Mouse (Mus musculus) kidney, postnatal 25 days (tissue): ENCODE results near the gene Snx29.

ENCODE experiments used
- DNase-seq, 2 experiments: peaks; one replicate each; pipeline ENCODE4 v3.0.0; 2021; ENCODE audit warnings: mixed read lengths in 2 of 2

Snx29 gene

DNA sequence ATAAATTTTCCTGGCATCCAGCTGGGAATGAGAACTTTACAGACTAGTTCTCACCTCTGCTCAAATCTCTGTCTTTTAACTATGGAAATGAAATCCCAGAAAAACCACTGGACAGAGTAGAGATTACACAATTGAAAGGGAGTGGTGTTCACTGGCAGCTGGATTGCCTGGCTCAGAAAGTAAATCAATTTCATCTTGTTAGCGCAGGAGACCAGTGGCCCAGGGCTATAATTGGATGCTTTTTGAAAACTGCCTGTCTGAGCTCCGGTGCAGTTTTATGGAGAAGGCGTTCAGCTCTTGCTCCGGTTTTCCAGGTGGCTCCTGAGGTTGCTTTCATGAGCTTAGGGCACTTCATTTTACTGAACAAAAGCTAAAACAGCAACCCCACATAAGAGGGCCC lies 371.7 kb downstream of the Snx29 start:
- no peak for DNase-seq

- DNase-seq: no peak
Observed at GRCm38 (mm10) chr16:11696767-11697166, 374.1 kb downstream of the Snx29 start.

DNA sequence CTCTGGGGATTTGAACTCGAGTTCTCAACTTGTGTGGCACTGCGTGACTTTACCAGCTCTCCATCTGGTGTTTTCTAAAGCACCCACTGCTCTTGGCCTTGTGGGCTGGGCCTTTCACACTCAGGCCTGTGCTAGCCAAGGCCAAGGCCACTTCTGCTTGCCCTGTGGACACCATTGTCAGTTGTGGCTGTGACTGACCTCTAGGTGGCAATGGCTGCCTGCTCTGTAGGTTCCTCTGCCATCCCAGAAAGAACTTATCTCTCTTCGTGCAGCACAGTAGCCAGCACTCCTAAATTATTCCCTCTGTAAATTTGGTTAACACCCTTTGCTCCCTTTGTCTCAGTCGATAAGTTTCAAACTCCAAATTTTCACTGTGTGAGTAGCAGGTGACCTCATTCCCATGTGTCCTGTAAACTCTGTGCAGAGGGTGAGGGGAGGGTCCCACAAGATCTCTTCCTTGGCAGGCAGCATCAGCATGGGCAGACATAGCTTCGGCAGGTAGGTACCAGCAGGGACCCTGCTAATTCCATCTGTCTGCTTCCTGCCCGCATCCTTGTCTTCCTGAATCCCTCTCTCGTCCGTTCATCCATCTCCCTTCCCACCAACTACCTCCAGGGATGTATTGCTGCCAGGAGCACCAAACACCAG lies 375.1 kb downstream of the Snx29 start:
- peak; percentile 14 to 33 for DNase-seq

- no peak for DNase-seq
Observed at GRCm38 (mm10) chr16:11701579-11701978, 378.9 kb downstream of the Snx29 start.

DNA sequence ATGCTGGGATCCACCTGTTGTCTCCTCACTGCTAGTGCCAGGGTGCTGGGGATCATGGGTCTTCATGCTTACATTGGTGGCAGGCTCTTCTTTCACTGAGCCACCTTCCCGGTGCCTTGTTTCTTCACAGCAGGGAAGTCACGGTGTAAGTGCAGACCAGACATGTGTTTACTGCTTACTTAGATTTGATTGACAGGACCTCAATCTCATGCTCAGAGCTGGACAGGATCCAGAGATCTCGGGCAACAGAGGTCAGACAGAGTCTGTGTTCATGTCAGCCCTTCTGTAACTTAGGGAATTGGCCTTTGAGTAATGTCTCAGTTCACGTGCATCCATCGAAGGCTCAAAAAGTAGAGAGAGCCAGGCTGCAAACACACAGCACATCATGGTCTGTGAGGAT lies 381.4 kb downstream of the Snx29 start:
- DNase-seq: peak; percentile 41 to 49

DNA sequence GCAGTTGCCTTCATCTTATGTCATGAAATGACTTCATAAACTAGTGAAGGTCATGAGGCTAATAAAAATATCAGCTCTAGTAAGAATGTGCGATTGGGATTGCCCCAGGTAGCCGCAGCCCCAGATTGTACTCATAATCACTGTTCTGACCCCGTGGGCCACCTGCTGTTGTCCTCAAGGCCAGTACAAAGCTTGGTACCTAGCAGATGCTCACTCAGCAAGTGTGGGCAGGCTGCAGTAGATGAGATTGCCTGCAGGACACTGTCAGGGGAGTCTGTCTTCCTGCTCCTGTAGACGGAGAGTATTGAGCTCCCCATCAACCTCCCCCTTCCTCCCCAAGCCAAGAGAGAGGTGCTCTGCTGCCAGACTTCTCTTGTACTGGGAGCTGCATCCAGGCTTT lies 382.7 kb downstream of the Snx29 start:
- DNase-seq: peak in 1 of 2 experiments; percentile 20

- DNase-seq: peak in 1 of 2 experiments; percentile 7
Observed at GRCm38 (mm10) chr16:11708097-11708496, 385.4 kb downstream of the Snx29 start.

GRCm38 (mm10) chr16:11709382-11709781 lies 386.7 kb downstream of the Snx29 start:
- DNase-seq: no peak

DNA sequence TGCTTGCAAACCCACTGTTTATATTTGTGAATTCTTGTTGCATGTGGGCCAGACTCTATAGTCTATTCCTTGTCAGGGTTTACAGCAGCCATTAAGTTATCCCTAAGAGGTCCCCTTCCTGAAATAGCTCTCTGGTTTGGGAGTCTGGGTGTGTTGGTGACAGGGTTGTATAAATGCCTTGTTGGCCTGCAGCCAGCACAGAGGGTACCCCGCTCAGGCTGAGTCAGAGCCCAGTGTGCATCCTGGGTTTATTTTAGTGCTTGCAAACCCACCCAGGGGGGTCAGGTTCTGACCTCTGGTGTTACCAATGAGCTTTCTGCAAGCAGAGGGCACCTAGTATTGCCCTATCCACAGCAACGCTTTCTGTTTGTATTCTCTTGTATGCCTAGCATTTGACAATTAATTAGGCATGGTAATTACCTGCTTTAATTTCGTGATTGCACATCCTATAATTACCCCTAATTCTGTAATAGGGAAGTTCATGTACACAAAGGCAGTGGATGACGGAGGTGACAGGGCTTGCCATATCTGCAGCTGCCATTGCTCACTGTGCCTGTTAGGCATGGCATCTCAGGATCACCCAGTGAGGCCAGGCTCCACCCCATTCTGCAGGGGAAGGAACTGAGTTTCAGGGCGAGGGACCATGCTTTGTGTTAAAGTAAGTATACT lies 387.4 kb downstream of the Snx29 start:
- DNase-seq: peak in 1 of 2 experiments; percentile 19

DNA sequence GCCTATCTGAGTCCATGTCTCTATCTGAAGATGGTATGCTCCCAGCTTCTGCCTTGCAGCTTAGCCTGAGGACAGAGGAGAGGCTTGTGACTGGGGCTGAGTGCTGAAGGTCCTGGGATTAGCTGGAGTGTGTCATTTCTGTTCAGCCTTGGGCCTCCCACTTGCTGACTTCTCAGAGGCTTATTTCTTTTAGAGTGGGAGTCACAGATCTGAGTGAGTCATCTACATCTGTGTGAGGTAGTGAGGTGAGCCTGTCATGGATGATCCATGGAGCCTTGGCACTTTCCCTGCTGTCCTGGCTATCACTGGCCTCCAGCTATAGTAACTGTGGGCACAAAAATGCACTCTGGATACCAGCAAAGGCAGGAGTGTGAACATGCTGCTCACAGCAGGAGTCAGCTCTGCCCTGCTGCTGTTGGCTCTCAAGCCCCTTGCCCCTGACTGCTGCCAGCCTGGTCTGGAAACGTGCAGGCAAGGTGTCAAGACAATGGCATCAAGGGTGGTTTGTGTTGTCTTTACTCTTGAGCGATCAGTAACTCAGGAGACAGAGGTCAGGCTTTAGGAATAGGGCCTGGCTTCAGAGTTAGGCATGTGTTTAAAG lies 390.7 kb downstream of the Snx29 start:
- DNase-seq: no peak

DNA sequence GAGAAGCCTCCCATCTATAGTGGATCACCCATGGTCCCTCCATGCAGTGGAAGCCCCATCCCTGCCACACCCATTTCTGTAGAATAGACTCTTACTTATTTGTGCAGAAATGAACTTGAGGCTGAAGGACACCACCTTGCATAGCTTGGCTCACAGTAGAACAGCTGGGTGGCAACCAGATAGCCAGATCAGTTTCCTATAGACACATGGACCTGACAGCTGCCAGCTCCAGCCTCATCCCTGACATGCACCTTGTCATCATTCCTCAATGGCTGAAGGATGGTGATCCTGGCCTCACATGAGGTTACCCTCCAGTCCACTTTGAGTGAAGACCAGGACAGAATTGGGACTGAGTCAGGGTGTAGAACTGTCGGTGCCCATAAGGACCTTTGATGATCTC lies 394.2 kb downstream of the Snx29 start:
- peak in 1 of 2 experiments; percentile 19 for DNase-seq

DNA sequence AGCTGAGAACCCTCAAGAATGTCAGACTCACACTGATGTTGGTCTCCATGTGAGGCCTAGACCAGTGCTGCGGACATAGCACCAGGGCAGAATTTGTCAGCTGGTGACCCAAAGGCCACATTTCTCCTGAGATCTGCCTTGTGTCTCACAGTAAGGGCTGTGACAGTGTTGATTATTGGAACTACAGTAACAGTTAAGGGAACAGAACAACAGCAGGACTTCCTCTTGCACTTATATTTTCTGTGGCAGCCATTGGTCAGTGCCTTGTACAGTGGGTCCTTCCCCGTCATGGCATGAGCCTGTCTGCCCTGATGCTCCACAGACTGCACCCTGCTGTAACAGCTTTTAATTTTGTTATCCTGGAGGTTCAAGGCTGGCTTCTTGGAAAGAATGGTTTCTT lies 403.2 kb downstream of the Snx29 start:
- no peak for DNase-seq

DNA sequence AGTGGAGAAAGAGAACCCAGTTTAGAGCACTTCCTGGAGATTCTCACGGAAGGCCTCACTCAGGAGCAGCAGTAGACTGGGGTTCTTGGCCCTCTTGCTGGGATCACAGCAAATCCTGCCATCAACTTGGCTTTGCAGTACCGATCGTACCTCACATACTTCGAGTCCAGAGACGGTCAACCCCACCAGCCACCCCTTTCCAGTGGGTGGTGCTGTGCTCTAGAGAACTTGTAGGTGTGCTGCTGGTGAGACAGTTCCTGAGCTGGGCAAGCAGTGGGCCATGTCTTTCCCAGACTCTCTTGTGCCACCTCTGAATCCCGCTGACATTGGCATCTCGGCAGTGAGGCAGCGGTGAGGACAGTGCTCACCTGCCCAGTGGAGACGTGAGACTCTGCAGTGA lies 404.6 kb downstream of the Snx29 start:
- DNase-seq: peak in 1 of 2 experiments; percentile 27

GRCm38 (mm10) chr16:11728131-11728530 lies 405.4 kb downstream of the Snx29 start:
- DNase-seq: peak in 1 of 2 experiments; percentile 24

GRCm38 (mm10) chr16:11728627-11729026 lies 405.9 kb downstream of the Snx29 start:
- peak in 1 of 2 experiments; percentile 22 for DNase-seq

DNA sequence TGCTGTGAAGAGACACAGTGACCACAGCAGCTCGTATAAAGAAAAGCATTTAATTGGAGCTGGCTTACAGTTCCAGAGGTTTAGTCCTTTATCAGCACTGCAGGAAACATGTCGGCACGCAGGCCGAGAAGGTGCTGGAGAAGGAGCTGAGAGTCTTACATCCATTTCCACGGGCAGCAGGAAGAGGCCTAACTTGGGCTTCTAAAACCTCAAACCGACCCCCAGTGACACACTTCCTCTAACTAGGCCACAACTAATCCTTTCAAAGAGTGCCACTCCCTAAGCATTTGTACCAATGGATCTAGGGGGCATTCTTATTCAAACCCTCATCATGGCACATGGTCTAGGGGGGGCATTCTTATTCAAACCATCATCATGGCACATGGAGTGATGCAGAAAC lies 406.4 kb downstream of the Snx29 start:
- DNase-seq: peak in 1 of 2 experiments; percentile 14

DNA sequence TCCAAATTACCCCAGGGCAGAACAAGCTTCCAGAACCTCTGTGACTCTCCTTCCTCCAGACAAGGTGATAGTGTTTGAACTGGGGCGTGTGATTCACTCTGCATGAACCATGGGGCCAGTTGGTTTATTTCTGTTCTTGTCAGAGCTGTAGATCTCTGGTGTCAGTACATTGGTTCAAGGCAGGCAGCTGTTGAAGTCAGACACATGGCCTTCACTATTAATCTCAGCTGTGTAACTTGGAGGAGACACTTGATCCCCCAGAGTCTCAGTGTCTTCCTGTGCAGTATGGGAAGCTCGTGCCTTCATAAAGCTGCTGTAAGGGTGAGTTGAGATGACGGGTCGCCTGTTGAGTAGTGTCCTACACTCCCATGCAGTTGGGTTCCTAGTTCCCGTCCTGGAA lies 407.1 kb downstream of the Snx29 start:
- DNase-seq: peak in 1 of 2 experiments; percentile 21

DNA sequence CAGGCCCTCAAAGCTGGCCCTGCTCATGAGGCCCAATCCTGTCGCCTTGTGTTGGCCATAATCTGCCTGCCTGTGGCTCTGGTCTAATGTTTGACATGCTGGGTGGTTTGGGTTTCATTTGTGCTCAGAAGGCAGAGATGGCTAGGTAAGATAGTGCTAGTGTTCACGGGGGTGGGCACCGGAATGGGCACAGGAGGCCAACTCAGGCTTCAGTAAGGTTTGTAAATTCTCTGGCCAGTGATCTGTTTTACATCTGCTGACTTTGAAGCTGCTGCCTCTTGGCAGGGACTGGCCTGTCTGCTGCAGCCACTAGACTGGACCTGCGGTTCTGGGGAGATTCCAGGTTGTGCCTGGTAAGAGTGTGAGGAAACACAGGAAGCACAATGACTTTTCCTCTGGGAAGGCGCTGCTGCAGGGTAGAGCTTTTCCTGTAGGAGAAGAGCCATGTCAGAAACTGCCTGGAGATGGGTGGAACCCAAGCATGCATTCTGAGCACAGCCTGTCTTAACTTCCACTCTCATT lies 408.4 kb downstream of the Snx29 start:
- DNase-seq: peak in 1 of 2 experiments; percentile 32

DNA sequence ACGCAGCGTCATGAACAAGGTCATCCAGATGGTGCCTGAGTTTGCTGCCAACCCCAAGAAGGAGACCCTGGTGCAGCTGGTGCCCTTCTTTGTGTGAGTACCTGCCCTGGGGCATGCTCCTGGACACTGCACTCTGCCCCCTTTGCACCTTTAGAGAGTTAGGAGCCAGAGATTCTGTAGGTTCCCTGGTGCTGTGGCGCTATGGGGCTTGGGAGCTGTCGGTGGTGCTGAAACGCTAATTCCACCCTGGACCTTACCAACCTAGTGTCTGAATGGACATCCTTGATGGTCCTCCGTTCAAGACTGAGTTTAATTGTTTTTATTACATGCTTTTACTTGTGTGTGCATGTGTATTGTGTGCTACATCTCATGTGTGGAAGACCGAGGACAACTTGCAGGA lies 415.6 kb downstream of the Snx29 start:
- DNase-seq: peak; percentile 25 to 40

DNA sequence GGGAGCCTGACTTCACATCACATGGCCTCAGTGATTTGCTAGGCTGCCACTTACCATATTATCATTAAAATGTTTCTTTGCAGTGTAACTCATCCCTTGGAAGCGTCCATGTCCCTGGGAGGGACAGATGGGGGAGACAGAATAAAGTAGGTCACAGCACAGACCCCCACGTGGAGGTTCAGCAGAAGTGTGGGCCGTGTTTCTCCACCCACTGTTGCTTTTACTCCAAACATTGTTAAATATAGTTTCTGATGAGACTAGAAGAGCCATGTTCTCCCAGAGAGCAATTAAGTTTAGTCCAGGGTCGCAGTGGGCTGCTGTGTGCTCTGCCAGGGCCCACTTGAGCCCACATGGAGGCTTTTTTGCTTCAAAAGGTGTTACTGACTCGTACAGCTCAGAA lies 419.2 kb downstream of the Snx29 start:
- DNase-seq: peak in 1 of 2 experiments; percentile 8

DNA sequence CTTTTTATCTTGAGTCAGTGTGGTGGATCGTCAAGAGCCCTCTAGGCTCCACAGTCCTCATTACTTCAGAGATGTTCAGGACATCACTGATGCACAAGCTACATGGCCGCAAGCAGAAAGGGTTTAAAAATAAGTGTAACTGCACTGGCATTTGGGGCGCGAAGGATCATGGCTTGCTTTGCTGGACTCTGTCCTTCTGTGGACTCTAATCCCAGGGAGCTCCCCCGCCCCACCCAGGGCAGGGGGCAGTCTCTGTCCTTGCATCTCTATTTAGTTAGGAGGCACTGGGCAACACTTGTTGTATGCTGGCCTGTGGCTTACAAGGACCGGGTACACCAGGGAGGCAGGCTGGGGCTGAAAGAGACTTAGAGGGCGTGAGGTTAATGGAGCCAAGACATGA lies 419.6 kb downstream of the Snx29 start:
- DNase-seq: peak; percentile 25 to 63

GRCm38 (mm10) chr16:11743013-11743412 lies 420.3 kb downstream of the Snx29 start:
- DNase-seq: peak in 1 of 2 experiments; percentile 26

DNA sequence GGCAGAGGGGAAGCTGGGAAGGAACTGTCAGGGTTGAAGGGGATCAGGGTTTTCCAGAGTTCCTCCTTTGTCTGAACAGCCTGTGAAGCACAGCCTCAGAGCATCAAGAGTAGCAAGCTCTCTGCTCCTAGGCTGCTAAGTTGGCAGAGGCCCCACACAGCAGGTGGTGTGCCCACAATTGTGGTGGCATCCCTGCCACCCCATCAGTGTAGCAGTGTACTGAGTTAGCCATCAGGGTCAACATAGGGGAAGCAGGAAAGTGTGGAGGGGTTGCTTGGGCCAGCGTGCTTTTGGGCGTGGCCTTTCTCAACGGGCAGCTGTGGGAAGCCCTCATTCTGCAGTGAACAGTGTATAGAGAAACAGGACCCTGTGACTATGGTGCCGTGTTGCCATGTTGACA lies 421.0 kb downstream of the Snx29 start:
- DNase-seq: peak in 1 of 2 experiments; percentile 22

GRCm38 (mm10) chr16:11746036-11746435 lies 423.3 kb downstream of the Snx29 start:
- DNase-seq: no peak
